Mouse (Mus musculus): ENCODE data around the gene Stk24. TPM values are rescaled to one million over a fixed set of nuclear protein-coding genes. Genes with fewer than 3 reads are reported as not detected.

Stk24 gene
- polyA plus RNA-seq, 1 experiment from 2014 or later = 51.5 TPM

GRCm38 (mm10) chr14:121371911-121372820 is 7.6 kb downstream of the Stk24 start:
- no peaks in the 10 kb centered on the region for H3K9me3 ChIP-seq (ENCODE audit: control insufficient read depth, low read length)
- H3K27ac ChIP-seq (ENCODE audit: low read depth, low read length) = no peak overlapping the region
- no peak for ATAC-seq (ENCODE audit: low FRiP score, low TSS enrichment)
- no peaks in the 10 kb centered on the region for H3K36me3 ChIP-seq (ENCODE audit: control insufficient read depth, insufficient read depth, low read length)
- 73% methylated on average over 5 of the region's 5 CpGs for WGBS
- H3K27me3 ChIP-seq (ENCODE audit: control insufficient read depth, insufficient read depth, low read length) = no peaks in the 10 kb centered on the region
- H3K9ac ChIP-seq (ENCODE audit: low read depth, low read length) = no peak overlapping the region
- no peak overlapping the region for H3K4me2 ChIP-seq (replicated peaks; ENCODE audit: low read depth, low read length)
- H3K4me1 ChIP-seq (ENCODE audit: control insufficient read depth, insufficient read depth, low read length) = peaks cover 46% of the 10 kb centered on the region
- no peak overlapping the region for H3K4me3 ChIP-seq (ENCODE audit: low read length)

GRCm38 (mm10) chr14:121369385-121369784 is 10.4 kb downstream of the Stk24 start:
- no peak overlapping the region for H3K4me3 ChIP-seq (ENCODE audit: low read length)
- H3K36me3 ChIP-seq (ENCODE audit: control insufficient read depth, insufficient read depth, low read length) = no peaks in the 10 kb centered on the region
- no peak overlapping the region for H3K27ac ChIP-seq (ENCODE audit: low read depth, low read length)
- peaks cover 57% of the 10 kb centered on the region for H3K4me1 ChIP-seq (ENCODE audit: control insufficient read depth, insufficient read depth, low read length)
- 52% methylated on average over 5 of the region's 5 CpGs for WGBS
- no peak for ATAC-seq (ENCODE audit: low FRiP score, low TSS enrichment)
- peak overlapping the region; percentile 5; the same call in 1 of the 2 replicates for H3K4me2 ChIP-seq (replicated peaks; ENCODE audit: low read depth, low read length)
- H3K9me3 ChIP-seq (ENCODE audit: control insufficient read depth, low read length) = no peaks in the 10 kb centered on the region
- H3K27me3 ChIP-seq (ENCODE audit: control insufficient read depth, insufficient read depth, low read length) = no peaks in the 10 kb centered on the region
- no peak overlapping the region for H3K9ac ChIP-seq (ENCODE audit: low read depth, low read length)

GRCm38 (mm10) chr14:121368108-121368705 is 11.6 kb downstream of the Stk24 start:
- no peaks in the 10 kb centered on the region for H3K36me3 ChIP-seq (ENCODE audit: control insufficient read depth, insufficient read depth, low read length)
- no peak for ATAC-seq (ENCODE audit: low FRiP score, low TSS enrichment)
- no peak overlapping the region for H3K9ac ChIP-seq (ENCODE audit: low read depth, low read length)
- H3K27me3 ChIP-seq (ENCODE audit: control insufficient read depth, insufficient read depth, low read length) = no peaks in the 10 kb centered on the region
- H3K9me3 ChIP-seq (ENCODE audit: control insufficient read depth, low read length) = no peaks in the 10 kb centered on the region
- H3K4me1 ChIP-seq (ENCODE audit: control insufficient read depth, insufficient read depth, low read length) = peaks cover 57% of the 10 kb centered on the region
- H3K27ac ChIP-seq (ENCODE audit: low read depth, low read length) = no peak overlapping the region; the same call in 1 of the 2 replicates
- H3K4me2 ChIP-seq (replicated peaks; ENCODE audit: low read depth, low read length) = no peak overlapping the region
- H3K4me3 ChIP-seq (ENCODE audit: low read length) = no peak overlapping the region
- 54% methylated on average over 4 of the region's 4 CpGs for WGBS

GRCm38 (mm10) chr14:121365991-121366728 is 13.7 kb downstream of the Stk24 start:
- Histone ChIP-seq H3K4me1 (ENCODE audit: control insufficient read depth, insufficient read depth, low read length) (peaks cover 46% of the 10 kb centered on the region), H3K4me2 (replicated peaks; ENCODE audit: low read depth, low read length) (no peak overlapping the region), H3K9ac (ENCODE audit: low read depth, low read length) (no peak overlapping the region), H3K9me3 (ENCODE audit: control insufficient read depth, low read length) (no peaks in the 10 kb centered on the region), H3K4me3 (ENCODE audit: low read length) (no peak overlapping the region), H3K27me3 (ENCODE audit: control insufficient read depth, insufficient read depth, low read length) (no peaks in the 10 kb centered on the region), H3K36me3 (ENCODE audit: control insufficient read depth, insufficient read depth, low read length) (0 out of 2 replicates have a peak, but pooled peaks cover 3% of the 10 kb centered on the region), H3K27ac (ENCODE audit: low read depth, low read length) (no peak overlapping the region)
- no peak; the same call in 1 of the 2 replicates for ATAC-seq (ENCODE audit: low FRiP score, low TSS enrichment)
- 56% methylated on average over 17 of the region's 17 CpGs for WGBS

GRCm38 (mm10) chr14:121365390-121365789 is 14.4 kb downstream of the Stk24 start:
- Histone ChIP-seq H3K36me3 (ENCODE audit: control insufficient read depth, insufficient read depth, low read length) (0 out of 2 replicates have a peak, but pooled peaks cover 3% of the 10 kb centered on the region), H3K4me1 (ENCODE audit: control insufficient read depth, insufficient read depth, low read length) (peaks cover 46% of the 10 kb centered on the region), H3K27ac (ENCODE audit: low read depth, low read length) (no peak overlapping the region), H3K9me3 (ENCODE audit: control insufficient read depth, low read length) (no peaks in the 10 kb centered on the region), H3K9ac (ENCODE audit: low read depth, low read length) (0 out of 2 replicates have a peak overlapping the region, but pooled peaks have one; percentile 5), H3K4me3 (ENCODE audit: low read length) (no peak overlapping the region), H3K27me3 (ENCODE audit: control insufficient read depth, insufficient read depth, low read length) (no peaks in the 10 kb centered on the region), H3K4me2 (replicated peaks; ENCODE audit: low read depth, low read length) (no peak overlapping the region)
- WGBS = 81% methylated on average over 7 of the region's 7 CpGs
- no peak for ATAC-seq (ENCODE audit: low FRiP score, low TSS enrichment)

GRCm38 (mm10) chr14:121364282-121364681 is 15.5 kb downstream of the Stk24 start:
- H3K4me1 ChIP-seq (ENCODE audit: control insufficient read depth, insufficient read depth, low read length) = peaks cover 49% of the 10 kb centered on the region
- no peak overlapping the region for H3K27ac ChIP-seq (ENCODE audit: low read depth, low read length)
- 0 out of 2 replicates have a peak, but pooled peaks cover 3% of the 10 kb centered on the region for H3K36me3 ChIP-seq (ENCODE audit: control insufficient read depth, insufficient read depth, low read length)
- H3K9ac ChIP-seq (ENCODE audit: low read depth, low read length) = no peak overlapping the region
- H3K27me3 ChIP-seq (ENCODE audit: control insufficient read depth, insufficient read depth, low read length) = no peaks in the 10 kb centered on the region
- no peak overlapping the region for H3K4me3 ChIP-seq (ENCODE audit: low read length)
- ATAC-seq (ENCODE audit: low FRiP score, low TSS enrichment) = no peak
- 97% methylated on average over 7 of the region's 7 CpGs for WGBS
- no peaks in the 10 kb centered on the region for H3K9me3 ChIP-seq (ENCODE audit: control insufficient read depth, low read length)
- H3K4me2 ChIP-seq (replicated peaks; ENCODE audit: low read depth, low read length) = no peak overlapping the region

GRCm38 (mm10) chr14:121361319-121362114 is 18.3 kb downstream of the Stk24 start:
- peaks cover 37% of the 10 kb centered on the region for H3K4me1 ChIP-seq (ENCODE audit: control insufficient read depth, insufficient read depth, low read length)
- 85% methylated on average over 17 of the region's 17 CpGs for WGBS
- no peak overlapping the region for H3K27ac ChIP-seq (ENCODE audit: low read depth, low read length)
- no peak overlapping the region for H3K9ac ChIP-seq (ENCODE audit: low read depth, low read length)
- no peaks in the 10 kb centered on the region for H3K9me3 ChIP-seq (ENCODE audit: control insufficient read depth, low read length)
- H3K4me3 ChIP-seq (ENCODE audit: low read length) = no peak overlapping the region
- H3K36me3 ChIP-seq (ENCODE audit: control insufficient read depth, insufficient read depth, low read length) = 0 out of 2 replicates have a peak, but pooled peaks cover 3% of the 10 kb centered on the region
- no peak overlapping the region for H3K4me2 ChIP-seq (replicated peaks; ENCODE audit: low read depth, low read length)
- no peaks in the 10 kb centered on the region for H3K27me3 ChIP-seq (ENCODE audit: control insufficient read depth, insufficient read depth, low read length)
- ATAC-seq (ENCODE audit: low FRiP score, low TSS enrichment) = no peak

- Histone ChIP-seq H3K27ac (ENCODE audit: low read depth, low read length) (no peak overlapping the region), H3K4me3 (ENCODE audit: low read length) (no peak overlapping the region), H3K9ac (ENCODE audit: low read depth, low read length) (no peak overlapping the region), H3K4me1 (ENCODE audit: control insufficient read depth, insufficient read depth, low read length) (peaks cover 28% of the 10 kb centered on the region), H3K36me3 (ENCODE audit: control insufficient read depth, insufficient read depth, low read length) (0 out of 2 replicates have a peak, but pooled peaks cover 3% of the 10 kb centered on the region), H3K9me3 (ENCODE audit: control insufficient read depth, low read length) (no peaks in the 10 kb centered on the region), H3K4me2 (replicated peaks; ENCODE audit: low read depth, low read length) (no peak overlapping the region), H3K27me3 (ENCODE audit: control insufficient read depth, insufficient read depth, low read length) (no peaks in the 10 kb centered on the region)
- WGBS = 66% methylated on average over 8 of the region's 8 CpGs
- no peak for ATAC-seq (ENCODE audit: low FRiP score, low TSS enrichment)
These were observed 20.0 kb downstream of the Stk24 start for GRCm38 (mm10) chr14:121359850-121360249.

All from kidney, embryonic 14.5 days (tissue).